Mouse (Mus musculus) liver, embryonic 12.5 days (tissue): ENCODE measurements around the gene Slc44a3. TPM values are rescaled to one million over a fixed set of nuclear protein-coding genes. Genes with fewer than 3 reads are reported as not detected.

Experiments
- ATAC-seq: fragments of 200-750 bp; cut with Nextera tagmentation; 2 replicates; pipeline ENCODE4 v1.8.0; 2017; ENCODE audit warnings: moderate number of reproducible peaks, mild to moderate bottlenecking, moderate library complexity
- H3K27ac ChIP-seq: fragments of 300-500 bp; sonication (generic); 2 replicates; pipeline ENCODE4 v1.5.1; 2016; ENCODE audit warnings: mild to moderate bottlenecking
- H3K27me3 ChIP-seq: fragments of 300-500 bp; sonication (generic); replicated peaks from 2 replicates; pipeline ENCODE4 v1.6.1; 2016; ENCODE audit warnings: mild to moderate bottlenecking, moderate library complexity
- H3K36me3 ChIP-seq: fragments of 300-500 bp; sonication (generic); 2 replicates; pipeline ENCODE4 v1.6.1; 2016; ENCODE audit warnings: mild to moderate bottlenecking, moderate library complexity
- H3K4me1 ChIP-seq: fragments of 300-500 bp; sonication (generic); 2 replicates; pipeline ENCODE4 v1.6.1; 2016
- H3K4me2 ChIP-seq: fragments of 300-500 bp; sonication (generic); 2 replicates; pipeline ENCODE4 v1.6.1; 2016; ENCODE audit warnings: mild to moderate bottlenecking, moderate library complexity
- H3K4me3 ChIP-seq: fragments of 300-500 bp; sonication (generic); 2 replicates; pipeline ENCODE4 v1.5.1; 2016; ENCODE audit warnings: mild to moderate bottlenecking, moderate library complexity
- H3K9ac ChIP-seq: fragments of 300-500 bp; sonication (generic); 2 replicates; pipeline ENCODE4 v1.6.1; 2016; ENCODE audit warnings: mild to moderate bottlenecking, moderate library complexity
- H3K9me3 ChIP-seq: fragments of 300-500 bp; sonication (generic); replicated peaks from 2 replicates; pipeline ENCODE4 v1.6.1; 2016; ENCODE audit warnings: mild to moderate bottlenecking, moderate library complexity
- WGBS: fragments of 180-500 bp; shearing (Covaris S2); methylation state at CpG from one replicate; pipeline ENCODE4 v1.1.7; 2016; ENCODE audit not compliant: insufficient replicate concordance; 5-methylcytosine and 5-hydroxymethylcytosine counted together
- polyA plus RNA-seq: library from polyadenylated mRNA; unstranded; fragments of >200 nt; fragmentation: Nextera tagmentation; extraction: Ambion mirVana; gene quantifications from 2 replicates; pipeline ENCODE4 v1.2.1, GENCODE M21; 2016

Slc44a3 gene
- polyA plus RNA-seq, 1 experiment from 2014 or later = 3.7 TPM

DNA sequence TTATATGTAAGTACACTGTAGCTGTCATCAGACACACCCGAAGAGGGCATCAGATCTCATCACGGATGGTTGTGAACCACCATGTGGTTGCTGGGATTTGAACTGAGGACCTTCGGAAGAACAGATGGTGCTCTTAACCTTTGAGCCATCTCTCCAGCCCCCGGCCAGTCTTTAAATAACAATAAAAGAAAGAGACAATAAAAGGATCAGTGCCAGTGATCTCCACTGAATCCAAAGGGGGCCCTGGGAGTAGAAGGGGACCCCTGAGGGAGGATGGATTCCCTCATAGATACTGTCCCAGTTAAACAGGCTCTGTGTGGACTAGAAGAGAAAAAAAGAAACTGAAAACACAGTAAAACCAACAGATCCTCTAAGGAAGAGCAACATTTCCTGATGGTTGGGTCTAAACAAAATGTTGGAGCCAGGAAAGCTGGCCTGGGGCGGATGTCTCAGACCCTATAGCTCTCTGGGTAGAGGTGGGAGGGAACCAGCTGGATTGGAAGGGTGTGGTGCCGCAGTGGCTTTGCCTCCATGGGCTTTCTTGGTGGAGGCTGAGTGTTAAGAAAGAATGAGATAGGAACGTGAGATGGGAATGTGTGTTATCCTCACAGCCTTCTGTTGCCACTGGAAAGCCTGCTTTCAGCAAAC, 101.8 kb downstream of the Slc44a3 start:
- no peaks in the 10 kb centered on the region for H3K36me3 ChIP-seq
- H3K9me3 ChIP-seq = no peaks in the 10 kb centered on the region
- no peak overlapping the region for H3K4me2 ChIP-seq
- peaks cover 92% of the 10 kb centered on the region for H3K4me1 ChIP-seq
- WGBS = 62% methylated on average over 7 of the region's 7 CpGs
- no peak overlapping the region for H3K4me3 ChIP-seq
- peaks cover 17% of the 10 kb centered on the region for H3K27me3 ChIP-seq
- ATAC-seq = no peak
- H3K27ac ChIP-seq = no peak overlapping the region
- no peak overlapping the region for H3K9ac ChIP-seq

DNA sequence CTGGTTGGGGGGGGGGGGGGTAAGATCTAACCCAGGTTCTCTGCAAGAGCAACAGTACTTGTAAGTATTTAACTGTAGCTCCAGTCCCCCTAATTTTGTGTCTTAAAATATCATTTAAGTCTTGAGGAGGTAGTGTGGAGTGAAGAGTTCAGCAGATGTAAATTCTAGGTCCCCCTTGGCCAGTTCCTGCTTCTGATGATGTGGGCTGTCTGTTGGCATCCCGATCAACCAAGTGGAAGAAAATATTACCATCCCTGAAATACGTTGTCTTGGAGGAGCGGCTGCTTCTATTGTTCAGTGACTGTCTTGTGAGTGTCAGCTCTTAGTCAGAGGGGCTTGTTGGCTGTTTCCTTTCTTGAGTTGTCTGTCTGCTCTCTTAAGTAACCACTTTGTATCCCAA, 102.7 kb downstream of the Slc44a3 start:
- no peaks in the 10 kb centered on the region for H3K36me3 ChIP-seq
- no peaks in the 10 kb centered on the region for H3K9me3 ChIP-seq
- peak overlapping the region; percentile 95 for H3K4me2 ChIP-seq
- H3K27ac ChIP-seq = no peak overlapping the region
- WGBS = 70% methylated on average over 3 of the region's 3 CpGs
- peaks cover 17% of the 10 kb centered on the region for H3K27me3 ChIP-seq
- no peak overlapping the region for H3K4me3 ChIP-seq
- no peak for ATAC-seq
- peaks cover 88% of the 10 kb centered on the region for H3K4me1 ChIP-seq
- H3K9ac ChIP-seq = no peak overlapping the region

DNA sequence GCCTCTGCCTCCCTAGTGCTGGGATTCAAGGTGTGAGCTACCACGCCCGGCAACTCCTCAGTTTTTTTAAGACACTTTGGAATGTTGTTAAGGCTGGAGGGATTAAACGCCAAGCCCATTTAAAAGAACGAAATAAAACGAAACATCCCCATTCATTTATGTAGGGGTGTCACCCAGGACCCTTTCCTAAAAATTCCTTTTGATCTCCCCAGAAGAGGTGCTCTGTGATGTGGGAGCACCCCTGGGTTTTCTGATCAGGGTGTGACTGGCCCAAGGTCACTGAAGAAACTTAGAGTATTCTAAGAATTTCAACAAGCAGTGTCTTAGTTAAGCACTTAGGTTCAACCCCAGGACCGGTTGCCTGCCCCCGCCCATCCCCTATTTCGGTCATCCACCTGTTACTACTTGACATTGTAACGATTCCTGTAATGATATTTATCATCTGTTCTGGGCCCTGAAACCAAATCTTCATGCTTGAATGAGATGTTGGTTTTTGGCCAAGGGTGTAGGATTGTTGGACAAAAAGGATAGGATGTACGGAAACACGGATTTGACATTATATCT, 103.4 kb downstream of the Slc44a3 start:
- ATAC-seq = no peak
- Histone ChIP-seq H3K27ac (no peak overlapping the region), H3K4me1 (peaks cover 81% of the 10 kb centered on the region)

DNA sequence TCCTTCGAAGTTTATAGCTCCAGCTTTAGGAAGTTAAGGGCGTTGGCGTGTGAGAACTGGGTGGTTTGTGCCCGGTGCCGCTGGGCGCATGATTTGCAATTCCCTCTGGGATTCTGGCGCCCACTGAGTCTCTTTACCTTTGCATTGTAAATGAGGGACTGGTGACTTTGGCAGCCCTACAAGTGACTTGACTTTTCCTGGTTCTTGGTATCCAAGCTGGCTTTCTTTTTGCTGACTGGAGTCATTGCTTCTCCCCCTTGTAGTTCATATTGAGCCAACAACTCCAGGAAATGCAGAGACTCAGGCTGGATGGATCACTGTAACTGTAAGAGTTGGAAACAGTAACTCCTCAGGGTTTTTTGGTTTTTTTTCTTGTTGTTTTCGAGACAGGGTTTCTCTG, 104.0 kb downstream of the Slc44a3 start:
- no peak for ATAC-seq
- H3K9ac ChIP-seq = peak overlapping the region; percentile 83; the same call in 1 of the 2 replicates
- H3K9me3 ChIP-seq = no peaks in the 10 kb centered on the region
- no peaks in the 10 kb centered on the region for H3K36me3 ChIP-seq
- peak overlapping the region; percentile 95 for H3K4me2 ChIP-seq
- WGBS = 20% methylated on average over 8 of the region's 8 CpGs
- H3K4me1 ChIP-seq = peaks cover 75% of the 10 kb centered on the region
- H3K27ac ChIP-seq = no peak overlapping the region
- H3K27me3 ChIP-seq = peaks cover 20% of the 10 kb centered on the region
- peak overlapping the region; percentile 70 for H3K4me3 ChIP-seq

More for the DNA sequence above, 103.4 kb downstream of the Slc44a3 start:
- H3K27me3 ChIP-seq = peaks cover 17% of the 10 kb centered on the region
- no peak overlapping the region for H3K4me3 ChIP-seq
- H3K4me2 ChIP-seq = peak overlapping the region; percentile 95
- 67% methylated on average over 11 of the region's 11 CpGs for WGBS
- H3K9ac ChIP-seq = no peak overlapping the region
- H3K9me3 ChIP-seq = no peaks in the 10 kb centered on the region
- no peaks in the 10 kb centered on the region for H3K36me3 ChIP-seq

DNA sequence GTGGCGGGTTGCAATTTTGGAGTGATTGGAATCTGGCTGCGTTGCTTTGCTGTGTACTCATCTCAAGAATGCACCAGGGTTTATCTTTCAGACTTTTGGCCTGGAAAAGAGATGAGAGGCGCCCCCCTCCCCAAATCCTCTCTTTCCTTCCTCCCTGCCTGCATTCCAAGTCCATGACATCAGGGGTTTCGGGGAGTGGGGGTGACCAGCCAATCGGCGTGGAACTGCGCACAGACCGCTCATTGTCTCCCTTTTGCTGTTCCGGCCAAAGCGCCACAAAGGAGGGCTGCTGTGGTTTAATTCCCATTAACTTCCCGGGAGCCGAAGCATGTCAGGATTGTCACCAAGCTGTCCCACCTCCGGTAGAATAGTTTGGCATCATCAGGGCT, 104.7 kb downstream of the Slc44a3 start:
- WGBS = 4% methylated on average over 13 of the region's 13 CpGs
- no peaks in the 10 kb centered on the region for H3K9me3 ChIP-seq
- peak overlapping the region; percentile 83 for H3K9ac ChIP-seq
- H3K27ac ChIP-seq = peak overlapping the region; percentile 83
- ATAC-seq = no peak
- no peaks in the 10 kb centered on the region for H3K36me3 ChIP-seq
- peaks cover 68% of the 10 kb centered on the region for H3K4me1 ChIP-seq
- peaks cover 21% of the 10 kb centered on the region for H3K27me3 ChIP-seq
- H3K4me3 ChIP-seq = peak overlapping the region; percentile 70
- H3K4me2 ChIP-seq = peak overlapping the region; percentile 95

DNA sequence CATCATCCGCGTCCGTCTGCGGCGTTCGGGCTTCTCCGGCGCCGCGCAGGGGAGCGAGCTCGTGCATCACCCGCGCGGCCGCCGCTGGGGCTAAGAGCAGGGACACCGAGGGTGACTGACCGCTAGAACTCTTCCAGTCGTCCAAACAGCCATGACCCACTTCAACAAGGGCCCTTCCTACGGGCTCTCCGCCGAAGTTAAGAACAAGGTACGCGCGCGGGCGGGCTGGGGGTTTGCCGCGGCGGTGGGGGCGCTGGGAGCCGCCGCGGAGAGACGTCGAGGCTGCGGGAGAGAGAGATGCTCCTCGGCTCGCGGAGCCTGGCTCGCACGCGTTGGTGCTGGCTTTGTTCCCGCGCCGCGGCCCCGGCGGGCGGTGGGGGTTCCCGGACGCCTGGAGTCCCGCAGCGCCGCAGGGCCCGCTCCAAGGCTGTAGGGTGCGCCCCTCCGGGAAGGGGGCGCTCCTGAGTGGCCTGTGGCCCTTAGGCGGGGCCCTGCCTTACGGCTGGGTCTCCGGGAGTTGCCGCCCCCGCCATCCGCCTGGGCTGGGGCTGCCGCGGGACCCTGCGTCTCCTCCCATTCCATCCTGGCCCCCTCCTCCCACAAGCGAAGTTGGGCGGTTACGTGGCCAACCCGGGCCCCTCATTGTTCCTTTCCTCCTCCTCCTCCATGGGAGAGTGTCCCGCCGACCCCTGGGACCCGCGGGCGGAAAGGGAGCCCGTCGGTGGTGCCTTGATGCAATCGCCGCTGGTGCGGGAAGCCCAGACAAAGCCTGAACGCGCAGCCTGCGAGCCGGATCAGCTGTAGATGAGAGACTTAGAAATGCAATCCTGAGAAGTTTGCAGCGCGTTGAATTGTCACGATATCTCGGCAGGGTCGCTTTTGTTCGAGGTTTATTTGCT, 105.3 kb downstream of the Slc44a3 start:
- under 1% methylated on average over 93 of the region's 93 CpGs for WGBS
- H3K4me1 ChIP-seq = peaks cover 62% of the 10 kb centered on the region
- ATAC-seq = peak; percentile 67
- H3K4me3 ChIP-seq = peak overlapping the region; percentile 70
- H3K4me2 ChIP-seq = peak overlapping the region; percentile 95
- peaks cover 21% of the 10 kb centered on the region for H3K27me3 ChIP-seq
- no peaks in the 10 kb centered on the region for H3K36me3 ChIP-seq
- H3K9ac ChIP-seq = peak overlapping the region; percentile 83
- H3K27ac ChIP-seq = peak overlapping the region; percentile 83
- no peaks in the 10 kb centered on the region for H3K9me3 ChIP-seq

DNA sequence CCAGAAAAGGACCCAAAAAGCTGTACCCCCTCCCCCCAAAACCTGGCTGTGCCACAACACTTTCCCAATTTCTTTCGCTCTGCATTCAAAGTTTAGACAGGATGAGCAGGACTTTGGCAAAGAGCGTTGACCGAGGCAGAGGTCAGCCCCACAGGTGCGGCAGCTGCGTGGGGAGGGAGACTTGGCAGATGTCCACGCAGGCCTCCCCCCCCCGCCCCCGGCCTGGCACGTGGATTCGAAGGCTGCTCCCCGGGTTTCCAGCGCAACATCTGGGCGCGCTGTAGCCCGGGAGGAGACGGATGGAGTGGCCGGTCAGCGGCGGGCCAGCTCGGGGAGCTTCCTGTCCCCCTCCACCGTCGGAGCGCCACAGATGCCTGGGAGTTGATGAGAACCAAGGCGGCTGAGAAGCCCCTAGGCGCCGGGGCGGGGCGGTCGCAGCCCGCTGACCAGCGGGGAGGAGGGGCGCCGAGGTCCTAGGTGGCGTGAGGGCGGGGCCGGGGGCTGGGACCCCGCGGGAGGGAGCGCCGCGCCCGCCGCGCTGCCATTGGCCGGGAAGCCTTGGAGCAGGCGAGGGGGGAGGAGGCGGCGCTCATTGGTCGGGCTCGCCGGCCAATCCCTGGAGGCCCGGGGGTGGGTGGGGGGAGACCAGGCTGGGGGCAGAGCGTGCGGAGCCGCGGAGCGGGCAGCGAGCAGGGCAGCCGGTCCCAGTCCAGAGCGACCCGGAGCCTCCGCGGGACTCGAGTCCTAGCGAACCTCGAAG, 106.2 kb downstream of the Slc44a3 start, which contains the start of gene Cnn3:
TSS of gene Cnn3 (plus strand) at position 637 of the 760 bp plus-strand sequence.
- H3K4me3 ChIP-seq = peak within 1 kb of the TSS; percentile 70
- peaks cover 21% of the 10 kb centered on the region for H3K27me3 ChIP-seq
- H3K9ac ChIP-seq = peak within 1 kb of the TSS; percentile 83
- H3K4me2 ChIP-seq = peak within 1 kb of the TSS; percentile 95
- peak within 1 kb of the TSS; percentile 83 for H3K27ac ChIP-seq
- peaks cover 60% of the 10 kb centered on the region for H3K4me1 ChIP-seq
- under 1% methylated on average over 63 of the region's 66 CpGs for WGBS
- no peaks in the 10 kb centered on the region for H3K9me3 ChIP-seq
- H3K36me3 ChIP-seq = no peaks in the 10 kb centered on the region
- ATAC-seq = peak; percentile 91

DNA sequence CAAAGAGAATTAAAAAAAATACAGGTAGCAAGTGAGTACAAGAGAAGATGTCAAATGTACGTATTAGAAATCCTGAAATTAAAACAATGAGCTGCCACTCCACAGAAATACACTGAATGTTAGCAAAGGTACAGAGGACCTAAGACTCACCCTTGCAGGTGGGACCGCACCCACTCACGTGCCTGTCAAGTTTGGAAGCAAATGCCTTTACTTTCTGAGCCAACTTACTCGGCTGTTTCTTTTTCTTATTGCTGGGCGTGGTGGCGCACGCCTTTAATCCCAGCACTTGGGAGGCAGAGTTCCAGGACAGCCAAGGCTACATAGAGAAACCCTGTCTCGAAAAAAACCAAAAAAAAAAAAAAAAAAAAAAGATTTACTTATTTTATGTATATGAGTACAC, 109.8 kb downstream of the Slc44a3 start:
- H3K36me3 ChIP-seq = no peaks in the 10 kb centered on the region
- H3K27ac ChIP-seq = no peak overlapping the region
- no peak overlapping the region for H3K4me3 ChIP-seq
- H3K9ac ChIP-seq = no peak overlapping the region
- H3K9me3 ChIP-seq = no peaks in the 10 kb centered on the region
- H3K4me1 ChIP-seq = peaks cover 27% of the 10 kb centered on the region
- no peak overlapping the region for H3K4me2 ChIP-seq
- whole genome bisulfite sequencing = 72% methylated on average over 8 of the region's 8 CpGs
- H3K27me3 ChIP-seq = peaks cover 18% of the 10 kb centered on the region
- no peak for ATAC-seq

DNA sequence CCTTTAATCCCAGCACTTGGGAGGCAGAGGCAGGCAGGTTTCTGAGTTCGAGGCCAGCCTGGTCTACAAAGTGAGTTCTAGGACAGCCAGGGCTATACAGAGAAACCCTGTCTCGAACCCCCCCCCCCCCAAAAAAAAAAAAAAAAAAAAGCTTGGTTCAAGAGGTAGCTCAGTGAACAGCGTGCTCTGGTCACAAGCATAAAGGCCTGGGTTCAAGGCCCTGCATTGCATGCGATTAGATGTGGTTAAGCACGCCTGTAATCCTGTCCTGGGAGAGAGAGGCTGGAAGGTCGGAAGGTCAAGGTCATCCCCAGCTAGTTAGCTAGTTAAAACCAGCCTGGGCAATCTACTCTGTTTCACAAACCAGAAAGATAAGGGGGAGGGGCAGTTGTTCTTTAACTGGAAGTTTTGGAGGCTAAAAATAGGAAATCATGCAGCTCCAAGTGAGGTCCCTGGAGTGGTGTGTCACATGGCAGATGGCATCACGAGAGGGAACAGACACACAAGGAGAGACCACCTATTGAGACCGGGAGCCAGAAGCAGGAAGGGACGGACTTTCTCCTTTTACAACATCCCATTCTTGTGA, 113.3 kb downstream of the Slc44a3 start:
- Histone ChIP-seq H3K4me1 (peaks cover 4% of the 10 kb centered on the region), H3K4me3 (no peak overlapping the region), H3K9me3 (no peaks in the 10 kb centered on the region), H3K27ac (no peak overlapping the region), H3K27me3 (peaks cover 4% of the 10 kb centered on the region; the same call in 1 of the 2 replicates), H3K36me3 (no peaks in the 10 kb centered on the region), H3K9ac (no peak overlapping the region), H3K4me2 (no peak overlapping the region)
- peak; percentile 22; the same call in 1 of the 2 replicates for ATAC-seq
- 73% methylated on average over 9 of the region's 9 CpGs for WGBS

DNA sequence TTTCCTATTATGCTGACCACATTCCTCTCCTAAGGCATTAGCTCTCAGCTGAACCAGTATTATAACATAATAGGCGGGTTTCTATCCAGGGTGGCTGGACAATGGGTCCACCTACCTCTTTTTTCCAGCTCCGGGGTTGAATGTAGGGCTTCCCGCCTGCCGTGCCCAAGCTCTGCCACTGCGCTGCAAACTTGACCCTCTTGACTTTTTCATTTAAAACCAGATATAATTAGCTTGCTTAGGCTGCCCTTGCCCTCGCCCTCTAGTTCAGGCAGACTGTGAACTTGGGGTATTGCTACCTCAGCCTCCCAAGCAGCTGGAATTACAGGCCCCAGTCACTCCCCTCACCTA, 114.0 kb downstream of the Slc44a3 start:
- H3K4me1 ChIP-seq = peaks cover 4% of the 10 kb centered on the region
- no peak overlapping the region for H3K4me3 ChIP-seq
- H3K9ac ChIP-seq = no peak overlapping the region
- no peak overlapping the region for H3K27ac ChIP-seq
- H3K9me3 ChIP-seq = no peaks in the 10 kb centered on the region
- no peak for ATAC-seq
- 69% methylated on average over 6 of the region's 6 CpGs for WGBS
- peaks cover 2% of the 10 kb centered on the region; the same call in 1 of the 2 replicates for H3K27me3 ChIP-seq
- H3K4me2 ChIP-seq = no peak overlapping the region
- no peaks in the 10 kb centered on the region for H3K36me3 ChIP-seq
